Mouse (Mus musculus) cerebellum, adult 2 months (tissue): ENCODE results near the gene Tbc1d22b. TPM values are rescaled to one million over a fixed set of nuclear protein-coding genes. Genes with fewer than 3 reads are reported as not detected.

ENCODE experiments used
- DNase-seq, 2 experiments: peaks; one replicate each; pipeline ENCODE4 v3.0.0; 2021
- H3K27ac ChIP-seq: fragments of 200-500 bp; 2 replicates; pipeline ENCODE4 v1.5.1; 2012; ENCODE audit warnings: low read length, control low read depth, inconsistent platforms; ENCODE audit not compliant: insufficient read depth
- H3K27me3 ChIP-seq: fragments of 200-500 bp; 2 replicates; pipeline ENCODE4 v1.6.1; 2012; ENCODE audit warnings: inconsistent platforms, mild to moderate bottlenecking, low read length, moderate library complexity; ENCODE audit not compliant: control insufficient read depth, insufficient read depth
- H3K4me1 ChIP-seq: fragments of 200-500 bp; 2 replicates; pipeline ENCODE4 v1.6.1; 2011; ENCODE audit warnings: low read length; ENCODE audit not compliant: control insufficient read depth, insufficient read depth
- H3K4me3 ChIP-seq: fragments of 200-500 bp; replicated peaks from 2 replicates; pipeline ENCODE3; 2011; ENCODE audit warnings: mild to moderate bottlenecking, low read depth, low read length, control low read depth; ENCODE audit not compliant: insufficient read depth
- CTCF ChIP-seq: fragments of 200-500 bp; IDR thresholded peaks from 2 replicates; pipeline ENCODE4 v1.5.1; 2011; ENCODE audit warnings: low read depth, mild to moderate bottlenecking, control low read depth, low read length, moderate library complexity, borderline replicate concordance; ENCODE audit not compliant: insufficient read depth
- POLR2A ChIP-seq: fragments of 200-500 bp; IDR thresholded peaks from 2 replicates; pipeline ENCODE4 v1.6.1; 2011; ENCODE audit warnings: low read length, control low read depth, borderline replicate concordance; ENCODE audit not compliant: insufficient read depth
- WGBS: fragments of 180-500 bp; shearing (Covaris S2); methylation state at CpG from one replicate; pipeline ENCODE4 v1.1.7; 2018; 5-methylcytosine and 5-hydroxymethylcytosine counted together
- polyA plus RNA-seq: library from polyadenylated mRNA; depleted of rRNA; stranded (reverse); fragments of >200 nt; gene quantifications from 2 replicates; pipeline ENCODE4 v1.2.3, GENCODE M21; 2012; rRNA removed

Tbc1d22b gene
- polyA plus RNA-seq, 1 experiment: 37.7 TPM

DNA sequence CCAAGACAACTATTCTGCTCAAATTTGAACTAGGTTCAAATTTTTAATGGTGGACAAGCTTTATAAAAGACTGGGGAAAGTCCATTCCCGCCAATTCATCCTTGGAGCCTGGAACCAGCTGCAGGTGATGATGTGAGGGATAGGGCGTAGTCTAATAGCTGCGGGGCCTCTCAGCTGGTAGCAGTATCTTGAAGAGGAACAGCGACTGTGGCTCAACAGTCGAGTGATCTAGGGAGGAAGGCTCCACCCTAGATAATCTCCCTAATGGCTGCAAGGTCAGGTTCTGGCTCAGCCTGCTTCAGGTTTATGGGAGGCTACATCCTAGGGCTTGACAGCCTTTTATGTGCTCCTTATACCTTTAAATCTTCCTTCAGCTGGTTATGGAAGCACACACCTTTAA is 80.0 kb downstream of the Tbc1d22b start:
- WGBS: 91% methylated on average over 5 of the region's 5 CpGs
- no peak for TF ChIP-seq POLR2A
- no peak for TF ChIP-seq CTCF
- peaks cover 16% of the 10 kb centered on the region for H3K4me1 ChIP-seq
- H3K27me3 ChIP-seq: no peaks in the 10 kb centered on the region
- no peak for DNase-seq
- no peak overlapping the region for H3K27ac ChIP-seq
- no peak overlapping the region for H3K4me3 ChIP-seq

DNA sequence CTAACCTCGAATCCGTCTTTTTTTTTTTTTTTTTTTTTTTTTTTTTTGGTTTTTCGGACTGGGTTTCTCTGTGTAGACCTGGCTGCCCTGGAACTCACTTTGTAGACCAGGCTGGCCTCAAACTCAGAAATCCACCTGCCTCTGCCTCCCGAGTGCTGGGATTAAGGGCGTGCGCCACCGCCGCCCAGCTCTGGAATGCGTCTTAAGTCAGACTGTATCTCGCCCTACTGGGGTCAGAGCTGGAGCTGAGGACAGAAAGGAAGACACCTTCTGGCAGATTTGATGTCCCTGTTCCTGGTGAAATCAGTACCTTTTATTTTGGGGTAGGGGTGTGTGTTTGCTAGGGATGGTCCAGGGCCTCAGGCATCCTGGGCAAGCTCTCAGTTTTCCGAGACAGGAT is 82.7 kb downstream of the Tbc1d22b start:
- Histone ChIP-seq H3K27ac (no peak overlapping the region), H3K4me1 (peaks cover 23% of the 10 kb centered on the region), H3K4me3 (no peak overlapping the region), H3K27me3 (no peaks in the 10 kb centered on the region)
- no peak for TF ChIP-seq POLR2A
- TF ChIP-seq CTCF: no peak
- DNase-seq: no peak
- 95% methylated on average over 11 of the region's 11 CpGs for WGBS

DNA sequence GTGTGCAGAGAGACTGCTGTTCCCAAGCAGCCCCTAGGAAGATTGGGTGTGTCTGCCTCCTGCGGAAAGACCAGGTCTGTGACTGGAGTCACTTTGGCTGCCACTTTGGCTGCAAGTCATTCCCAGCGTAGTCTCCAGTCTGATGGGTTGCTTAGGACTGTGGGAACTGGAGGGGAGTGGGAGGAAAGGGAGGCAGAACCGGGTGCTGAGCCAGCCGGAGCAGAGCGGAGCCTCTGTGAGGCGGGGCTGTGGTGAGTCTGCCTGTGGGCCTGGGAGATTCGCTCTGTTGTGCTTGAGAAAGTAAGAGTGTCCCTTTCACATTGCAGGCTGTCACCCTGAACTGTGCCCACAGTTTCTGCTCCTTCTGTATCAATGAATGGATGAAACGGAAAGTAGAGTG is 85.9 kb downstream of the Tbc1d22b start:
- no peak for TF ChIP-seq CTCF
- no peak for TF ChIP-seq POLR2A
- Histone ChIP-seq H3K27me3 (no peaks in the 10 kb centered on the region), H3K4me1 (peaks cover 16% of the 10 kb centered on the region), H3K4me3 (no peak overlapping the region), H3K27ac (no peak overlapping the region)
- no peak for DNase-seq
- 90% methylated on average over 8 of the region's 8 CpGs for WGBS

DNA sequence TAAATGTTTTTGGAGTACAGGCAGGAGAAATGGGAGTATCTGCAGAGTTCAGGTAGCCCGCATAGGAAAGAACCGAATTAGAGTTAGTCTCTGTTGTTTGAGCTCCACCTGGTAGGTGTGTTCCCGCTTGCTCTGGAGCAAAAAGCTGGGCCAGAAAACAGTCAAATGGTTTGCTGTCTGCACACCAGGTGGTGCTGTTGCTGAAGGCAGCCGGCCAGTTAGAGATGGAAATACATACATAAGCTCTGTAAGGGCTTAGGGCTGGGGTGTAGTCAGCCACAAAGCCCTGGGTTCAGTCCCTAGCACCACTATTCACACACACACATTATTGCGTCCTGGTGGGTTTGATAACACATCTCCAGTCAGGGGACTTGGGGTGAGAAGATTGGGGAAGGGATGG is 86.5 kb downstream of the Tbc1d22b start:
- 47% methylated on average over 5 of the region's 5 CpGs for WGBS
- TF ChIP-seq POLR2A (no peak), CTCF (peak; percentile 73)
- Histone ChIP-seq H3K27ac (no peak overlapping the region), H3K4me3 (no peak overlapping the region), H3K4me1 (peaks cover 21% of the 10 kb centered on the region), H3K27me3 (no peaks in the 10 kb centered on the region)
- DNase-seq: peak; percentile 71 to 73

DNA sequence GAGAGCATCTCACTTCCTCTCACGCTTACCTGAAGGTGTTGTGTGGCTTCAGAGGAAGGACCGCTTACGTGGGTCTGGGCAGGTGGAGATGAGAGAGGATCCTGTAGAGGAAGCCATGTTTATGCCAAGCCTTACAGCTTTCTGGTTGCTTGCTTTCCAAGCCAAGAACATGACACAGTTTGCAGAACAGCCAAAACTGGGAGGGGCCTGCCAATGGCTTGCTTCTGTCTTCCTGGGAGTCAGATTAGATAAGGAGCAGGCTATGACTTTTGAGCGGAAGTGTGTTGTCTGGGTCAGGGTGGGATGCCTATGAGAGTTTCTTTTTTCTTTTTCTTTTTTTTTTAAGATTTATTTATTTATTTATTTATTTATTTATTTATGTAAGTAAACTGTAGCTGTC is 87.8 kb downstream of the Tbc1d22b start:
- H3K4me3 ChIP-seq: no peak overlapping the region
- no peak for TF ChIP-seq POLR2A
- TF ChIP-seq CTCF: no peak
- H3K27me3 ChIP-seq: no peaks in the 10 kb centered on the region
- WGBS: 31% methylated on average over 4 of the region's 4 CpGs
- H3K4me1 ChIP-seq: peaks cover 21% of the 10 kb centered on the region
- 0 out of 2 replicates have a peak overlapping the region, but pooled peaks have one; percentile 26 for H3K27ac ChIP-seq
- peak in 1 of 2 experiments; percentile 60 for DNase-seq

DNA sequence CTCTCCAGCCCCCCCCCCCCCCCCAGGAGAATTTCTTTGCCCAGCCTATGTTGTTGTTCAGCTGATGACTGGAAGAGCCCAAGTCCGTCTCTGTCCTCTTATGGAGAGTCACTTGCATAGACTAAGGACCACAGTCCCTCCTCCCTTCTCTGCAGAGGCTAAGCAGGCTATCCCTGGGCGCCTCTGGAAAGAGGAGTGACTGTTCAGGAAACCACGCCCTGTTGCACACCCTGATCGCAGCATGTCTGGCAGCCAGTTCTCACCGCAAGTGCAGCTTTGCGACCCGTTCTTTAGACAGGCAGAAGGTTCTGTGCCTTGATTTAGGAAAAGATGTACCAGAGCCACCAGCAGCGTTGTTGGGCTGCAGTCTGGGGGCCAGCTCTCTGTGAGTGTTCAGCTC is 88.3 kb downstream of the Tbc1d22b start:
- no peak for TF ChIP-seq POLR2A
- no peak for TF ChIP-seq CTCF
- 83% methylated on average over 8 of the region's 8 CpGs for WGBS
- no peaks in the 10 kb centered on the region for H3K27me3 ChIP-seq
- no peak for DNase-seq
- H3K4me1 ChIP-seq: peaks cover 21% of the 10 kb centered on the region
- no peak overlapping the region for H3K4me3 ChIP-seq
- H3K27ac ChIP-seq: no peak overlapping the region

DNA sequence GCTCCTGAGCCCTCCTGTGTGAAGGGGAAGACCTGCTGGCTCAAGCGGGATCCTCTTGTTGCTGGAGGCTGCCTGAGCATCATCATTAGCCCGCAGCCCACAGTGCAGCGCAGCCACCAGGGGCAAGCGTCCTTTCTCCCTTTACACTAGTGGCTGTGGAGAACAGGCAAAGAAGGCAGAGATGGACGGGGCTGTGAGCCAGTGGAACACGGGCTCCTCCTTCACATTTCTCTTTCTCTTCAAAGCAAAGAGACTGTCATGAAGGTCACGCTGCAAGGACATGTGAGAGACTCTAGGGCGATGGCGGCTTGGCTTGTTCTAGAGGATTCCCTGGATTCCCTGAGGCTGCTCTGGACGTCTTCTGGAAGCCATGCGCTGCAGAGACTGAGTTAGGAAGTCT is 91.4 kb downstream of the Tbc1d22b start:
- WGBS: 94% methylated on average over 11 of the region's 11 CpGs
- DNase-seq: no peak
- no peak overlapping the region for H3K4me3 ChIP-seq
- no peak overlapping the region for H3K27ac ChIP-seq
- H3K4me1 ChIP-seq: peaks cover 21% of the 10 kb centered on the region
- no peaks in the 10 kb centered on the region for H3K27me3 ChIP-seq
- TF ChIP-seq POLR2A (no peak), CTCF (no peak)

DNA sequence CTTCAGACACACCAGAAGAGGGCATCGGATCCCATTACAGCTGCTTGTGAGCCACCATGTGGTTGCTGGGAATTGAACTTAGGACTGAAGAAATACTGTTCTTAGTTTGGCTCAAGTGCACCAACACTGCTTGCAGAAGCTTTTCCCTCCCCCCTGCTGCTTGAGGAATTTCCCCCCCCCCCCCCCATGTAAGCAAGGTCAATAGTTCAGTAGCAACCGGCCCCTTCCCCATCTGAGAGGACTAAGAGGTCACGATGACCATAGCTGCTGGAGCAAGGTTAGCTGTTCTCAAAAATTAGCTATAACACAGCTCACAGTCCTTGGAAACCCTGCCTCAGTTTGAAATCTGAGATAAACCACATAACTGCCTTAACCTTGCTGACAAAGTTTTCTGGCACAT is 92.6 kb downstream of the Tbc1d22b start:
- no peak overlapping the region for H3K27ac ChIP-seq
- DNase-seq: no peak
- no peak for TF ChIP-seq POLR2A
- no peak for TF ChIP-seq CTCF
- 60% methylated on average over 3 of the region's 3 CpGs for WGBS
- no peaks in the 10 kb centered on the region for H3K27me3 ChIP-seq
- no peak overlapping the region for H3K4me3 ChIP-seq
- H3K4me1 ChIP-seq: peaks cover 11% of the 10 kb centered on the region

Other genes starting within 250 kb of the Tbc1d22b start
- 0.75 and 1.0 TPM in 2 replicates for gene Pi16, start 232.1 kb upstream of the Tbc1d22b start, polyA plus RNA-seq
- 447 and 479 TPM in 2 replicates for gene Mtch1, start 201.9 kb upstream of the Tbc1d22b start, polyA plus RNA-seq
- 5.5 and 5.9 TPM in 2 replicates for gene Fgd2, start 188.9 kb upstream of the Tbc1d22b start, polyA plus RNA-seq
- gene Pim1, start 59.0 kb upstream of the Tbc1d22b start, polyA plus RNA-seq: 10.5 and 10.9 TPM in 2 replicates
- not detected in 2 replicates for gene Gm17657, start 147 bp upstream of the Tbc1d22b start, polyA plus RNA-seq
- gene Tmem217, start 2.6 kb downstream of the Tbc1d22b start, polyA plus RNA-seq: 0.76 and 1.2 TPM in 2 replicates
- gene Rnf8, start 65.0 kb downstream of the Tbc1d22b start, polyA plus RNA-seq: 66.3 and 72.1 TPM in 2 replicates
- gene Gm28043, start 65.1 kb downstream of the Tbc1d22b start, polyA plus RNA-seq: 3.2 and 4.3 TPM in 2 replicates
- gene Cmtr1, start 110.8 kb downstream of the Tbc1d22b start, polyA plus RNA-seq: 96.5 and 99.1 TPM in 2 replicates
- 25.9 and 26.2 TPM in 2 replicates for gene Ccdc167, start 167.3 kb downstream of the Tbc1d22b start, polyA plus RNA-seq